Comparison of ENCODE assay signal across 8 mouse cellular contexts in genomic region chrX:42068201-42068874, GRCm38 (mm10). TPM values are rescaled to one million over a fixed set of nuclear protein-coding genes. Genes with fewer than 3 reads are reported as not detected.
A peak's percentile ranks its signal among the peaks of the same experiment; 100 is the strongest.
DNase-seq lines count a peak whose midpoint lies in the region; ATAC-seq and TF ChIP-seq lines count a peak whose summit lies in the region.

No protein-coding gene starts in this region.

- peak overlapping the region; percentile 71 for H3K4me3 ChIP-seq in G1E (ENCODE audit: low read depth, low read length)
- peak overlapping the region; percentile 52 for H3K4me3 ChIP-seq in forebrain, embryonic 15.5 days
- peak overlapping the region; percentile 40 for H3K4me3 ChIP-seq in neural tube, embryonic 14.5 days (ENCODE audit: low read depth, low read length)

- peak overlapping the region; percentile 36 for H3K4me2 ChIP-seq in forebrain, embryonic 15.5 days (replicated peaks)
- peak overlapping the region; percentile 46 for H3K4me2 ChIP-seq in neural tube, embryonic 14.5 days (ENCODE audit: low read depth, low read length)

- intact Hi-C loops in heart, postnatal 25 days (cut with DNase I): loop anchor here (2.0 to 10.0 kb wide), 2 partner anchors 80 to 154 kb away; partner anchors contain the start of gene Stag2

- peak overlapping the region; percentile 60 for H3K9ac ChIP-seq in forebrain, embryonic 15.5 days (replicated peaks)
- peak overlapping the region; percentile 51 for H3K9ac ChIP-seq in neural tube, embryonic 14.5 days (replicated peaks; ENCODE audit: low read depth, low read length)

- peaks cover 13% of the 10 kb centered on the region for H3K36me3 ChIP-seq in G1E (replicated peaks)
- no peaks in the 10 kb centered on the region for H3K36me3 ChIP-seq in forebrain, embryonic 15.5 days
- no peaks in the 10 kb centered on the region for H3K36me3 ChIP-seq in neural tube, embryonic 14.5 days (ENCODE audit: control insufficient read depth, insufficient read depth, low read length)

- peak; percentile 28 for DNase-seq in G1E (ENCODE audit: low spot score)
- DNase-seq in cerebellum, adult 11-12 months: peak; percentile 83
- peak; percentile 84 for DNase-seq in heart, postnatal 25 days (ENCODE audit: low spot score)
- DNase-seq in layer of hippocampus, adult 18-20 months (ENCODE audit: low spot score in 2 of 2): peak; percentile 37 to 66
- peak; percentile 85 to 89 for DNase-seq in lung, adult 18-20 months
- DNase-seq in testis, postnatal 10 days (ENCODE audit: low spot score): peak; percentile 75

- no peaks in the 10 kb centered on the region for H3K9me3 ChIP-seq in G1E (replicated peaks)
- no peaks in the 10 kb centered on the region for H3K9me3 ChIP-seq in forebrain, embryonic 15.5 days
- H3K9me3 ChIP-seq in neural tube, embryonic 14.5 days (ENCODE audit: control insufficient read depth, low read length): no peaks in the 10 kb centered on the region

- 15% methylated on average over 30 of the region's 37 CpGs for WGBS in forebrain, embryonic 15.5 days
- WGBS in neural tube, embryonic 14.5 days: 10% methylated on average over 31 of the region's 37 CpGs

- peaks cover 6% of the 10 kb centered on the region for H3K4me1 ChIP-seq in G1E (ENCODE audit: insufficient read depth, low read depth, low read length)
- peaks cover 10% of the 10 kb centered on the region; the same call in 1 of the 2 replicates for H3K4me1 ChIP-seq in forebrain, embryonic 15.5 days
- no peaks in the 10 kb centered on the region for H3K4me1 ChIP-seq in neural tube, embryonic 14.5 days (ENCODE audit: control insufficient read depth, insufficient read depth, low read length)

- TF ChIP-seq CTCF in G1E (IDR thresholded peaks at IDR 0.05; ENCODE audit: low read depth, low read length): no peak

- peak; percentile 64 for ATAC-seq in G1E (ENCODE audit: extremely low read depth, insufficient number of reproducible peaks, low FRiP score, poor library complexity, severe bottlenecking)
- ATAC-seq in forebrain, embryonic 15.5 days (replicated peaks): peak; percentile 95
- peak; percentile 93 for ATAC-seq in neural tube, embryonic 14.5 days (ENCODE audit: low read depth)

- H3K27ac ChIP-seq in forebrain, embryonic 15.5 days (replicated peaks): peak overlapping the region; percentile 94
- H3K27ac ChIP-seq in neural tube, embryonic 14.5 days (ENCODE audit: low read depth, low read length): peak overlapping the region; percentile 87

- no peaks in the 10 kb centered on the region for H3K27me3 ChIP-seq in G1E (ENCODE audit: insufficient read depth, low read length)
- no peaks in the 10 kb centered on the region for H3K27me3 ChIP-seq in forebrain, embryonic 15.5 days
- no peaks in the 10 kb centered on the region for H3K27me3 ChIP-seq in neural tube, embryonic 14.5 days (ENCODE audit: control insufficient read depth, insufficient read depth, low read length)

RNA-seq across cellular contexts. Expression of gene Xiap, which starts 8.9 kb away (rescaled TPM):
- total RNA-seq in G1E (2014; fragmentation: Nextera tagmentation) (65.0 and 70.0 TPM in 2 replicates), G1E (2017) (36.2 and 46.9 TPM in 2 replicates)
- polyA plus RNA-seq in G1E (2012): 66.9 and 72.5 TPM in 2 replicates
- 9.6 and 10.5 TPM in 2 replicates for polyA plus RNA-seq in forebrain, embryonic 15.5 days (2015; fragmentation: Nextera tagmentation; extraction: Ambion mirVana)
- 10 to 100 TPM; 32.8 to 35.5 TPM for total RNA-seq in heart, postnatal 25 days (2021)
- 10 to 100 TPM; 40.3 to 49.8 TPM for total RNA-seq in layer of hippocampus, adult 18-20 months (2021)
- 18.7 and 19.0 TPM in 2 replicates for polyA plus RNA-seq in neural tube, embryonic 14.5 days (2014; fragmentation: Nextera tagmentation; extraction: Ambion mirVana)

Comparison
In these comparisons a context has a peak if more than half of its experiments do, and no peak if none do; other contexts are left out.
1. Peak in every context shown above with its lines: DNase-seq, ATAC-seq, H3K4me3 ChIP-seq and H3K27ac ChIP-seq.
2. DNase-seq: peak in every context shown above with its lines; median percentile 87 in lung, adult 18-20 months; 84 in heart, postnatal 25 days; 83 in cerebellum, adult 11-12 months; 75 in testis, postnatal 10 days; 52 in layer of hippocampus, adult 18-20 months; 28 in G1E.